Mouse (Mus musculus): ENCODE measurements around the gene Ppp2r5c. TPM values are rescaled to one million over a fixed set of nuclear protein-coding genes. Genes with fewer than 3 reads are reported as not detected.

The Ppp2r5c gene
- total RNA-seq, 4 experiments from 2014 or later: 247 to 274 (median 263) TPM

GRCm38 (mm10) chr12:110485585-110486331 is 38.8 kb downstream of the Ppp2r5c start:
- DNase-seq (ENCODE audit: low spot score in 2 of 2): peak; percentile 68 to 85

- DNase-seq (ENCODE audit: low spot score in 2 of 2): no peak
Observed at GRCm38 (mm10) chr12:110486852-110487251, 39.9 kb downstream of the Ppp2r5c start.

GRCm38 (mm10) chr12:110488031-110488430 is 41.1 kb downstream of the Ppp2r5c start:
- no peak for DNase-seq (ENCODE audit: low spot score in 2 of 2)

GRCm38 (mm10) chr12:110489946-110490701 is 43.2 kb downstream of the Ppp2r5c start:
- no peak for DNase-seq (ENCODE audit: low spot score in 2 of 2)

- DNase-seq (ENCODE audit: low spot score in 2 of 2): no peak
Observed at GRCm38 (mm10) chr12:110492436-110492835, 45.5 kb downstream of the Ppp2r5c start.

- DNase-seq (ENCODE audit: low spot score in 2 of 2): no peak
Observed at GRCm38 (mm10) chr12:110493597-110494369, 46.9 kb downstream of the Ppp2r5c start.

- DNase-seq (ENCODE audit: low spot score in 2 of 2): no peak
Observed at GRCm38 (mm10) chr12:110494846-110495245, 47.9 kb downstream of the Ppp2r5c start.

GRCm38 (mm10) chr12:110495260-110495659 is 48.3 kb downstream of the Ppp2r5c start:
- no peak for DNase-seq (ENCODE audit: low spot score in 2 of 2)

GRCm38 (mm10) chr12:110496016-110496415 is 49.1 kb downstream of the Ppp2r5c start:
- DNase-seq (ENCODE audit: low spot score in 2 of 2): no peak

- no peak for DNase-seq (ENCODE audit: low spot score in 2 of 2)
Observed at GRCm38 (mm10) chr12:110497013-110497412, 50.1 kb downstream of the Ppp2r5c start.

GRCm38 (mm10) chr12:110497485-110497884 is 50.6 kb downstream of the Ppp2r5c start:
- no peak for DNase-seq (ENCODE audit: low spot score in 2 of 2)

GRCm38 (mm10) chr12:110498283-110499224 is 51.6 kb downstream of the Ppp2r5c start:
- DNase-seq (ENCODE audit: low spot score in 2 of 2): no peak

- DNase-seq (ENCODE audit: low spot score in 2 of 2): no peak
Observed at GRCm38 (mm10) chr12:110499225-110499992, 52.5 kb downstream of the Ppp2r5c start.

GRCm38 (mm10) chr12:110500095-110500494 is 53.2 kb downstream of the Ppp2r5c start:
- no peak for DNase-seq (ENCODE audit: low spot score in 2 of 2)

GRCm38 (mm10) chr12:110503406-110504144 is 56.7 kb downstream of the Ppp2r5c start:
- DNase-seq (ENCODE audit: low spot score in 2 of 2): no peak

GRCm38 (mm10) chr12:110504145-110504490 is 57.2 kb downstream of the Ppp2r5c start:
- no peak for DNase-seq (ENCODE audit: low spot score in 2 of 2)

GRCm38 (mm10) chr12:110504793-110505192 is 57.9 kb downstream of the Ppp2r5c start:
- DNase-seq (ENCODE audit: low spot score in 2 of 2): no peak

GRCm38 (mm10) chr12:110506046-110506445 is 59.1 kb downstream of the Ppp2r5c start:
- DNase-seq (ENCODE audit: low spot score in 2 of 2): no peak

- DNase-seq (ENCODE audit: low spot score in 2 of 2): no peak
Observed at GRCm38 (mm10) chr12:110507714-110508297, 60.9 kb downstream of the Ppp2r5c start.
